Mouse (Mus musculus): ENCODE data around the gene Ltbp2. TPM values are rescaled to one million over a fixed set of nuclear protein-coding genes. Genes with fewer than 3 reads are reported as not detected.

Ltbp2 gene
- total RNA-seq, 4 experiments from 2014 or later, result 0.50 to 1.2 (median 0.98) TPM

DNA sequence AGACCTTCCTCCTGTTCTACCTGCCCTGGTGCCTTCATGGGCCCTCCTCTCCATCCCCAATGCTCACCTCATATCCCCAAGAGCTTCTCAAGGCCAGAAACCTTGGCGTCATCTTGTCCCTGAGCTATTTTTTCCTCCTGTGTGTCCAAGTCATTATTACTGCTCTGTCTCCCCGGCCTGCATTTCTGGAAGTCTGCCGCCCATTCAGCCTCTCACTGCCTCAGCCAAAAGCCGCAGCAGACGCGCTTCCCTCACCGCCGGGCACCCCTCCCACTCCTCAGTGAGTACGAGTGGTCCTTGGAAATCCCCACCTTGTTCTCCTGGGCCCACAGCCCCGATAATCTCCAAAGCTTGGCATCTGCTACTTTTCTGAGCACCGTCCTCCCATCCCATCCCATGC lies 3.8 kb upstream of the Ltbp2 start:
- DNase-seq (ENCODE audit: low spot score in 2 of 2), result no peak

GRCm38 (mm10) chr12:84875761-84876480 lies 411 bp downstream of the Ltbp2 start:
- DNase-seq (ENCODE audit: low spot score in 2 of 2), result no peak

- DNase-seq (ENCODE audit: low spot score in 2 of 2), result no peak
Measured at GRCm38 (mm10) chr12:84873434-84873833, 2.9 kb downstream of the Ltbp2 start.

- DNase-seq (ENCODE audit: low spot score in 2 of 2), result no peak
Measured at GRCm38 (mm10) chr12:84872310-84872709, 4.0 kb downstream of the Ltbp2 start.

DNA sequence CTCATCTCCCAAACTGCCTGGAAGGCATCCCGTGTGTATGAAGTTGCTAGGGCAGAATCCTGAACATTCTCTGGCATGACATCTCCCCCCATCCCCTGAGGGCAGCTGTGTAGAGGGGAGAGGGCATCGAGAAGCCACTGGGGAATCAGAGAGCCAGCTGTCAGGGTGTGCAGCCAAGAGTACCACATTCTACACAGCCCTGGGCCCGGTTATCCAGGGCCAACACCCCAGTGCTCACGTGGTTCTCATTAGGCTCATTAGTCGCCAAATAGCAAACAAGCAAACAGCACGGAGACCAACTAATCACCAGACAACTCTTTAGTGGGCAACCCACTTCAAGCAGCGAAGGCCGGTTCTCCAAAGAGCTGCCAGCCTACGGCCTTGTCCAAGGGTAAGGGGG lies 10.9 kb downstream of the Ltbp2 start:
- DNase-seq (ENCODE audit: low spot score in 2 of 2), result no peak

DNA sequence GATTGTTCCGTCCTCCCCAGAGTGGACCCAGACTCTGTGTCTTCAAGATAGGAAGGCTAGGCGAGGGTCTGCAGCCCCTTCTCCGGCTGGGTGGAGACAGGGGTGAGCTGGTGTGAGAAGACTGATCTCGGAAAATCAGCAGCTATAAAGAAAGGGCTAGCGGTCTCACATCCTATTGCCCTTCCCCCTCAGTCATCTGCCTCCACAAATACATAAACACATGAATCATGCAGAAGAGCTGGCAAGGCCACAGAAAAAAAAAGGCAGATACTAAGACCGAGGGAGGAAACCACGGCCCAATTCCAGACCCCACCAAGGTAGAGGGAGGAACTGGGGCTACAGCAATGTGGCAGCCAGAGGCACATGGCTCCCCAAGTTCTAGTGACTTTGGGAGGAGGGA lies 11.5 kb downstream of the Ltbp2 start:
- DNase-seq (ENCODE audit: low spot score in 2 of 2), result no peak

GRCm38 (mm10) chr12:84863196-84863595 lies 13.1 kb downstream of the Ltbp2 start:
- peak in 1 of 2 experiments; percentile 41 for DNase-seq (ENCODE audit: low spot score in 2 of 2)

DNA sequence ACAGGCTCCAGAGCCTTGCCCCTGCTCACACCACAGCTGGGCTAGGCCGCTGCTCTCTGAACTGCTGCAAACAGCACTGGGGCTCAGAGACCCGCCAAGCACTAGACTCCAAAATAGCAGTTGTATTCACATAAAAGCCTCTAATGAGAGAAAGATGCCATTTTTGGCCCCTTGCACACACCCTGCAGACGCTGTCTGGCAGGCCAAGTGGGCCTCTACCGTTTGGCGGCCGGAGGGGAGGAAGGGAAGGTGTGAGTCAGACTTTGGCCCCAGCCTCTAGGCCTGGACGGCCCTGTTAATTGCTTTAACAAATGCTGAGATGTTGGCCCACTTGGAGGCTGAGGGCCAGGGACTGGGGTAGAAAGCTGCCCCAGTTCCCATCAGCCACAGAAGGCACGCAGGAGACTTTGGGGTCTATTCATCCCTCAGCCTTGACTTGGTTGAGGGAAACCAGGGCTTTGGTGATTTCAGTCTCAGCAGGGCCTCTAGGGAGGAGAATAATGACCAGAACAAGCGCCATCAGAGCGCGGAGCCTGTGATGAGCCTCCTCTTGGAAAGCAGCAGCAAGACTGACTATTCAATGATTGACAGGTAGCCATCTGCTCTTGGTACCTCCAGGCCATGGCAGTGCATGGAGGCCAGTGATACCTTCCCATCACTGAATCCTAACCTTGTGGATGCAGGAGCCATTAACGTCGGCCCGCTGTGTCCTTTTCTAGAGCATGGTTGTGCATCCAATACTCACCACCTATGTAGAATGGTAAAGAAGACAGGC lies 14.0 kb downstream of the Ltbp2 start:
- peak in 1 of 2 experiments; percentile 29 for DNase-seq (ENCODE audit: low spot score in 2 of 2)

DNA sequence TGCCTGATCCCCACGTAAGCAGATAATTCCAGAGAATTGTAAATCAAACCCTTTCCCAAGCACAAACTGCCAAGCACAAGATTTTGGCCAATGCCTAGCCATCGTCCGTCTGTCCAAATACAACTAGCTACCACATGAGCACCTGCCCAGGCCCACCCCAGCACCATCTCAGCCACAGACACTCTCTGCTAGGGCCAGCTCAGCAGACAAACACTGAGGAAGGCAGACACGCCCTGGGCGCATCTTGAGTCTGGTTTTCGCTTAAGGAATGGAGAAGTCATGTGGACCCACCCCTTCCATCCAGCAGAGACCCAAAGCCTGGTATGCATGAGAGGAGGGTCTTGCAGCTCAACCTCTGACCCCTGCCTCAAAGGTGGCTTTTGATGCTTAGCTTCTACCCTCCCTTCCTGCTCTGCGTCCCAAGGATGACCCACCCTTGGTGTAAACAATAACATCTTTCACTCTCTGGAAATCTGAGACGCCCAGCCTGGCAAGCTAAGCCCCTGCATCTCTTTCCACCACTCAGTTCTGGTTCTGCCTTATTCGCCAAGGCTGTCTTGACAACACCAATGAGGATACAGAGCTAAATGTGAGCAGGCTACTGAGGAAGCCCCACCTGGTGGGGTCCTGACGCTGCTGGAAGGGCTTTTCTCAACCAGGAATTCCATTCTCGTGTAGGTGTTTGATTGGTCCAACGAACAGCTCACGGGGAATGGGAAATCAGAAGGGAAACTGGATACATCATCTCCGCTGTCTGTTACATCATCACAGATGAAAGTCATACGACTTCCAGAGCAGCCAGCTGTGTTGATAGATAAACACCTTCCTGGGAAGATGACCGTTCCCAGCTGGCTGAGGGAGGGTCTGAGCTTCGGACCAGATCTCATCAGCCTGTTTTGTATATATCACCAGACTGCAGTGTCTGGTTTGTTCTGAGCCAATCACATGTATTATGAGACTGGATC lies 17.9 kb downstream of the Ltbp2 start:
- no peak for DNase-seq (ENCODE audit: low spot score in 2 of 2)

GRCm38 (mm10) chr12:84857706-84858105 lies 18.6 kb downstream of the Ltbp2 start:
- DNase-seq (ENCODE audit: low spot score in 2 of 2), result no peak

DNA sequence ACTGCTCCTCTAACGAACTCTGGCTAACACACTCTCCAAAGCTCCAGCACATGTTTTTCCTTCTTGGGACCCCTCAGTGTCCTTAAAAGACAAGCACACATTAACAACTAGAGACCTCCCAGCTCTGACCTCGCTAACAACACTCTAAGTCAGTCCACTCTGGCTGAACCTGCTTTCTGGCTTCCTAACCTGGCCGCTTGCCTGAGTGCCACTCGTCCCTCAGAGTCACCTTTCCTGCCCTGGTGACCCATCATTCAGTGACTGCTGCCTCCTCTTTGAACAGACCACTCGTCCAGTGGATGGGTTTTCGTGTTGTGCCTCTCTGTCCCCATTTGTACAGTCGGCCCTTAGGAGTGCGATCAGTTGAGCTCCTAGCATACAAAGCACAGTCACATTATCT lies 19.8 kb downstream of the Ltbp2 start:
- no peak for DNase-seq (ENCODE audit: low spot score in 2 of 2)

DNA sequence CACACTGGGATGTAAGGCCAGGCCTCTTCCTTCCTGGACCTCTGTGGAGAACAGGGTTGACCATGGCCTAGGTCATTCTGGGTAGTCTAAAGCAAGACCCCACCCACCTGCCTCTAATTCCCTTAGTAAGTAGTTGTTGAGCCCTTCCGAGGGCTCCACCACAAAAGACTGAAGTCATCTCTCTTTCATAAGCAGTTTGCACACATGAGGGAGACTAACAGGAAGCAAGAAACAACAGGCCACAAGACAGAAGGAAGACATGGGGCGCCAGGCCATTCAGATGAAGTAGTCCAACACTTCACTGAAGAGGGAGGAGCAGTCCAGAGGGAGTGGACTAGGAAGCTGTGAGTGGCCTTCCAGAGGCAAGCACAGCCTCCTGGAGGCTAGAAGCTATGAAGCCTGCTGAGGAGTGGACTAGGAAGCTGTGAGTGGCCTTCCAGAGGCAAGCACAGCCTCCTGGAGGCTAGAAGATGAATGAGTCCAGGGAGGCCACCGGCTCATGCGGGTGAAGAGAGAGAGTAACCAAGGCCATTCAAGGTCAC lies 21.2 kb downstream of the Ltbp2 start:
- DNase-seq (ENCODE audit: low spot score in 2 of 2), result no peak

GRCm38 (mm10) chr12:84854392-84855033 lies 21.8 kb downstream of the Ltbp2 start:
- DNase-seq (ENCODE audit: low spot score in 2 of 2), result no peak

- DNase-seq (ENCODE audit: low spot score in 2 of 2), result no peak
Measured at GRCm38 (mm10) chr12:84851403-84852040, 24.8 kb downstream of the Ltbp2 start.

DNA sequence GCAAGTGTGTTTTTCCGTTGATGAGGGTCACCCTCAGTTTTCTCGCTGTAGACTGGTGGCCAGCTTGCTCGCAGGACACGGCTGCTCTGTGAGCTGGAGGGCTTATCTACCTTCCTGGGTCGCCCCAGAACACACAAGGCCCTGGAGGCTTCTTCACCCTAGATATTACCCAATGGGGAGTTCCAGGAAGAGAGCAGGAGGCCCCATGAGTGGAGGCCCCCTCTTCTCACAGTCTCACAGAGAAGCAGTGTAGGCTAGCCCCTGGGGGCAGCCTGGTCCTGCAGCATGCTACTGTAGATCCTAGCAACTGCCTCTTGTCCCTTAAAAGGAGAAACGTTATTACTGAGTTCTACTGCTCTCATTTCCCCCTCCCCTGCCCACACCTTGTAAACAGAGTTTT lies 28.4 kb downstream of the Ltbp2 start:
- no peak for DNase-seq (ENCODE audit: low spot score in 2 of 2)

- DNase-seq (ENCODE audit: low spot score in 2 of 2), result no peak
Measured at GRCm38 (mm10) chr12:84847480-84847879, 28.9 kb downstream of the Ltbp2 start.

DNA sequence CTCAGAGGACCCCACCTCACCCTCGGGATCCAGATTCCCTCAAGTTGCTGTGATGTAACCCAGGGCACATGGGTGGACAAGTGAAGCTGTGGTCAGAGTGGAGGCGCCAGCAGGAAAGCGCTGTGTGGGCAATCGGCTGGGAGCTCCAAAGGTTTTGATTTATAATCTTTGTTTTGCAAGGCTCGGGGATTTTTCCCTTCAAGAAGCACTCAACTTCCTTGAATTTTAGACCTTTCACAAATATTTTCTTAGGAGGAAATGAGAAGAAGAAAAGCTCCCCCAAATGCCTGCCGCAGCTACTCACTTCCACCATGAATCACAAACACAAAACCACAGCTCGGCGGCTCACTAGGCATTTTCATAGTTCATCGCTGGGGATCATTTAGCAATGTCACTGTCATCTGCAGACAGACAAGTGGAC lies 29.7 kb downstream of the Ltbp2 start:
- no peak for DNase-seq (ENCODE audit: low spot score in 2 of 2)

DNA sequence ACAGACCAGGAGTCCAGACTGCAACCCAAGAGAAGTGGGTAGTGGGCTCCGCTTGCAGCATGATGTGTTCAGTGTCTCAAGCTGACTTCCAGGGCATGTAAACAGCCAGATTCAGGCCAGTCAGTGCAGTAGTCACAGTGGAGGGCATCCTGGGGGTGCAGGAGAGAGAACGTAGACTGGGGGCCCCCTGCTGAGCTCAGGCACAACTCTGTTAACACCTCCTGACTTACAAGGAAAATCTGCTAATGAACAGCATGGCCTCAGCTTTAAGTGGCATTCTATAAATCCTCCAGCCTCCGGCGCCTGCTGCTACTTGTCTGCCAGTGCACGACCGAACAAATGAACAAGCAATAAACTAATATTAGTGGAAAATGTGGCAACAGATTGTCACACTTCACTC lies 33.6 kb downstream of the Ltbp2 start:
- DNase-seq (ENCODE audit: low spot score in 2 of 2), result no peak

DNA sequence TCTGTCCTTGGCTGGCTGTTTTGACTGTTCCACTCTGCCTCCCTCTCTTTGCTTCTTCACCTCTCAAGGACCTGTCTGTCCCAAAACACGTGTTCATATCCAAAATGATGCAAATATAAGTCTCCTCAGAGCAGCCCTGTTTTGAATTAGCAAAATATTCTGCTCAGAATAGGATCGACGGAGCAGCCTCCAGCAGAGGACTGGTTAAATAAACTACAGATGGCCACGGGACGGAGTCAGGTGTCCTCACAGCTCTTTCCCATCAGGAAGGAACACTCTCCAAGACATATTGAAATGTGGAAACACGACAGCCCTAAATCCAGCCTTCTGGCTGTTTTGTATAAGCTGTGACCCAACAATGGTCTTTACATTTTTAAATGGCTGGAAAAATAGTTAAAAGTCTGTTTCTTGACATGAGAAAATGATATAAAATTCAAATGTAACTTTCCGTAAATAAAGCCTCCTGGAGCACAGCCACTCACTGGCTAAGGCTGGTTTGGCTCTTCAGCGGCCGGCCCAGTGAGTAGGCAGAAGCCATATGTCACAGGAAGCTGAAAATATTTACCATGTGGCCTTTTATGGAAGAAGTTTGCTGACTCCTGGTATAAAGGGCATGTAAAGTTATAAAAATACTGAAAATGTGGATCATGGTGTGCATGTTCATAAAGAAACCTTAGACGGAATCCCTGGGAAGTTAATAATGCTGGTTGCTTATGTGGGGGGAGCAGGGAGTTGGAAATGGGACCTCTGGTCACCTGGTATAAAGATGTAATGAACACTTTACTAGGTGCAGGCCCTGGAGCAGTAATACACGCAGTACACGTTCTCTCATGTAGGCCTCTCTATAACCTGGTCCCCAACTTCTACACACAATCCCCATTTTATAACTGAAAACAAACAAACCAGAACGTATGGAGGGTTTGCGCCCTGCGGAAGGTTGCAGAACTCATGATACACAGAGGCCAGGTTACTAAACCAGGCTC lies 34.9 kb downstream of the Ltbp2 start:
- DNase-seq (ENCODE audit: low spot score in 2 of 2), result peak in 1 of 2 experiments; percentile 26

All from left cerebral cortex, adult 8-10 months (tissue).